Mouse (Mus musculus) T-cell, adult 66 days (primary cell): ENCODE measurements around the gene Tubb2b. TPM values are rescaled to one million over a fixed set of nuclear protein-coding genes. Genes with fewer than 3 reads are reported as not detected.

ENCODE experiments used
- total RNA-seq, 2 experiments: library from RNA; stranded (reverse); gene quantifications; 3 replicates in 1 of 2; 4 replicates in 1 of 2; pipeline ENCODE4 v1.2.4; 2023

Gene Tubb2b
- 1 to 10 TPM; 2.4 to 4.6 TPM for total RNA-seq

DNA sequence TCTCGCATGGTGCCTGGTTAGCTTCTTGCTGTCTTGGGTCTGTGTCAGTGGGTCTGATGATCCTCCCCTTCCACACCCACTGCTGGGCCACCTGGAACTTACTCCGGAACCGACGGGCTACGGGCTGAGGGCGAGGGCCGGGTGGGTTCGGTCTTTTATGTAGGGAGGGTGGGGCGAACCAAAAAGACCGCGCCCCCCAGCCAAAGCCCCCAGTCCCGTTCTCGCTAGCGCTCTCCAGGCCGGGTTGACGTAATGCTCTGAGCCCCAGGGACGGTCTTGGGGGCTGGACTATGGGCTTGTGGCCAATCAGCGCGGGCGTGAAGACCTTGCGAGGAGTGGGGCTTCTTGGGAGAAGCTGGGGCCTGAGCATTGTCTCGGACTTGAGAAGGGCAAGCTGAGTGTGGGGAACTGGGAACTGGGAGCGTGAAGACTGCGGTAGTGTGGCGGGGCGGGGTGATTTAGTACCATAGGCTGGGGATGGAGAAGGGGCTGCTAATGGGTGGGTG lies at the start of gene Tubb2b:
Gene Tubb2b (minus strand): TSS at position 241 of the 506 bp plus-strand sequence.

DNA sequence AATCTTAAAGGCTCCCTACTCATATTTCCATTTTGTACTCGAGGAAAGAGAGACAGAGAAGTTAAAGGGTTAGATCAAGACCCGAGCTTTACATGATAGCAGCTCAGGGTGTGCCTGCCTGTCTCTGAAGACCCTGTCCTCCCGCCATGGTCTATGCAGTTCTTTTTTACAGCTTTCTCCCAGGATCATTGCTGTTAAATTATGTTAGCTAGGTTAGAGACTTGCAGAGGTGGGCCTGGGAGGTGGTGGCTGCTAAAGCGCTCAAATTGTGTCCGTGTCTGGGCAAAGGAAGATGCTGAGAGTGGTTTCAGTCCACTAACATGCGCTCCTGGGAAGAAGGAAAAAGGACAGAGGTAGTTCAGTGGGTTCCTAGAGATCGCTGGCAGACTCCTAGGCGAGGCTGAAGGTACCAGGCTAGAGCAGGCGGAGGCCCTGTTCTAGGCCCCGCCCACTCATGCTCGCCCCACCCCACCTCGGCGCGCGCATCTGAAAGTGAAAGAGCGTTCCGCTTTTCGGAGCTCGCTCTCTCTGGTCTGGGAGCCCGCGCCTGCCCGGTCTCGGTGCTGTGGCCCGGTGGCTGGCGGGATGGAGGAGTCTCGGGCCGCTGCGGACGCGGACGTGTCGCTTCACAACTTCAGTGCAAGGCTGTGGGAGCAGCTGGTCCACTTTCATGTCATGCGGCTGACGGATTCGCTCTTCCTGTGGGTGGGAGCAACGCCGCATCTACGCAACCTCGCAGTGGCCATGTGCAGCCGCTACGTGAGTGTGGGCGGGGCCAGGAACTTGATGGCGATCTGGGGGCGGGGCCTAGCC lies 32.4 kb upstream of the Tubb2b start, which contains the start of gene Psmg4:
Gene Psmg4 (plus strand): TSS at position 474 of the 813 bp plus-strand sequence.

DNA sequence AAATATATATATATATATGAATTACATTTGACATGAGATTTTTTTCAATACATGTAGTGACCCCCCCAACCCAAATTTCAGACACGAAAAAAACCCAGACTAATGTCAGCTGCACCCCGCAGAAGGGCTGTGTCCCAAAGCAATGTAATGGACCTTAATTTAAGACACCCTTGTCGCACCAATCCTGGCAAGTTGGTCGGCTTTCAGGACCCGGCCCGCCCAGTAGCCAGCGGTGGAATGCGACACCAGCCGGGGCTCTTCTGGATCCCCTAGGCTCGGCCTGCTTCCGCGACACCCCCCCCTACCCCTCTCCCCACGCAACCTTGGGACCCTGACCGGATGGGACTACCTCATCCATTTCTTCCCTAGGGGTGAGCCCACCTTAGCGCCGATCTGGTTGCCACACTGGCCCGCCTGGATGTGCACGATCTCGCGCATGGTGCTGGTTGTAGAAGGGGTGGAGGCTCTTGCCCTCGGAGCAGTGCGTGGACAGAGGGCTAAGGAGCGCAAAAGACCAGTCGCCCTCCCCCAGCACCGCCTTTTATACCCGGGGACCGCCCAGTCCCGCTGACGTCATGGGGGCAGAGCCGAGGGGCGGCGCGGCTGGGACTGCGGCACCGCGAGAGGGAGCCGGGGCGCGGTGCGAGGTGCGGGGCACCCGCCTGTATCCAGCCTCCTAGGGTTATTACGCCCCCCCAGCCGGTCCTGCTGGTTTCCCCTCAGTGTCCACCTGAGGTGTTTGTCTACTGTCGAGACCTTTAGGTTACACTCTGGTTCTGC lies 52.6 kb downstream of the Tubb2b start, which contains the start of gene Tubb2a:
Gene Tubb2a (minus strand): TSS at position 516 of the 780 bp plus-strand sequence.

Other genes starting within 250 kb of the Tubb2b start
- not detected for gene Serpinb6c, start 224.8 kb downstream of the Tubb2b start, total RNA-seq
- gene Nqo2, start 165.8 kb downstream of the Tubb2b start, total RNA-seq = 1 to 10 TPM; 3.1 to 3.3 TPM
- gene Ripk1, start 128.1 kb downstream of the Tubb2b start, total RNA-seq = 10 to 100 TPM; 81.1 to 85.4 TPM
- 10 to 100 TPM; 14.6 to 20.1 TPM for gene Serpinb6a, start 127.7 kb downstream of the Tubb2b start, total RNA-seq
- gene Bphl, start 92.9 kb downstream of the Tubb2b start, total RNA-seq = 10 to 100 TPM; 13.5 to 15.4 TPM
- 10 to 100 TPM; 22.0 to 23.2 TPM for gene Tubb2a, start 52.5 kb downstream of the Tubb2b start, total RNA-seq
- 10 to 100 TPM; 37.2 to 44.3 TPM for gene Psmg4, start 32.5 kb upstream of the Tubb2b start, total RNA-seq
- 1 to 10 TPM in 1 of 2 experiments, under 1 TPM in 1; 0.26 to 2.0 TPM for gene Slc22a23, start 214.7 kb upstream of the Tubb2b start, total RNA-seq